Mouse (Mus musculus): Measurements from ENCODE around the gene Nsrp1.

DNA sequence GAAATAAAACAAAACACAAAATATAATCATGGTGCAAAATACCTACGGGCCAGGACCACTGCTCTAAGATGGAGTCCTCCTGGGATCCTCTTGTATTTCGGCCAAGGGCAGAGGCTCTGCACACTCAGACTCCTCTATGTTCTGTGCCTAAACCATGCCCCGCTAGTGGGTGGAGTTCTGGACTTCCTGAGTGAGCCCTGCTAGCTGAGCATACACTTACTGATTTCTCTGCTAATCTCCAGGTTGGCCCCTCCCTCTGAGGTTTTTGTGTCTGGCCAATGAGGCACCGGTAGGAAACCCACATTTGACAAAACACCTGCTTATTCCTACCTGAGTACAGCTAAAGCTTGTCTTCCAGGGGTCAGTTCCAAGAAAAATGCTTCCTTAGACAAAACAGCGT lies 77.5 kb downstream of the Nsrp1 start:
- TF ChIP-seq CTCF (IDR thresholded peaks at IDR 0.05; ENCODE audit: low read depth) = no peak
- TF ChIP-seq EP300 (optimal IDR thresholded peaks at IDR 0.05) = no peak
